Mouse (Mus musculus) liver, embryonic 11.5 days (tissue): Measurements from ENCODE around the gene Tspan31. TPM values are rescaled to one million over a fixed set of nuclear protein-coding genes. Genes with fewer than 3 reads are reported as not detected.

Source experiments
- ATAC-seq: fragments of 200-750 bp; cut with Nextera tagmentation; replicated peaks from 2 replicates; pipeline ENCODE4 v1.8.0; 2017; ENCODE audit warnings: moderate number of reproducible peaks, mild to moderate bottlenecking, moderate TSS enrichment, moderate library complexity; ENCODE audit not compliant: low FRiP score
- DNase-seq: peaks from one replicate; pipeline ENCODE4 v3.0.0-alpha.2; 2017; ENCODE audit warnings: low spot score
- H3K27ac ChIP-seq: fragments of 300-500 bp; sonication (generic); 2 replicates; pipeline ENCODE4 v1.5.1; 2014; ENCODE audit warnings: mild to moderate bottlenecking, low read depth, low read length, control low read depth
- H3K27me3 ChIP-seq: fragments of 300-500 bp; sonication (generic); replicated peaks from 2 replicates; pipeline ENCODE4 v1.6.1; 2014; ENCODE audit warnings: low read length, mixed read lengths; ENCODE audit not compliant: control insufficient read depth, insufficient read depth
- H3K36me3 ChIP-seq: fragments of 300-500 bp; sonication (generic); 2 replicates; pipeline ENCODE4 v1.6.1; 2014; ENCODE audit warnings: mild to moderate bottlenecking, low read length, moderate library complexity, mixed read lengths; ENCODE audit not compliant: control insufficient read depth, insufficient read depth
- H3K4me1 ChIP-seq: fragments of 300-500 bp; sonication (generic); replicated peaks from 2 replicates; pipeline ENCODE4 v1.6.1; 2014; ENCODE audit warnings: low read length, mixed read lengths; ENCODE audit not compliant: control insufficient read depth, insufficient read depth
- H3K4me2 ChIP-seq: fragments of 300-500 bp; sonication (generic); 2 replicates; pipeline ENCODE4 v1.6.1; 2014; ENCODE audit warnings: mild to moderate bottlenecking, control low read depth, moderate library complexity
- H3K4me3 ChIP-seq: fragments of 300-500 bp; sonication (generic); 2 replicates; pipeline ENCODE4 v1.5.1; 2014; ENCODE audit warnings: low read depth, low read length, control low read depth
- H3K9ac ChIP-seq: fragments of 300-500 bp; sonication (generic); 2 replicates; pipeline ENCODE4 v1.6.1; 2014; ENCODE audit warnings: low read depth, low read length, control low read depth
- H3K9me3 ChIP-seq: fragments of 300-500 bp; sonication (generic); 2 replicates; pipeline ENCODE4 v1.6.1; 2016; ENCODE audit warnings: low read length, inconsistent platforms, mixed read lengths; ENCODE audit not compliant: control insufficient read depth
- WGBS: fragments of 180-500 bp; shearing (Covaris S2); extraction: QIAGEN DNeasy Blood & Tissue Kit; methylation state at CpG from one replicate; pipeline ENCODE4 v1.1.7; 2014; 5-methylcytosine and 5-hydroxymethylcytosine counted together
- polyA plus RNA-seq: library from polyadenylated mRNA; unstranded; fragments of >200 nt; fragmentation: Nextera tagmentation; extraction: Ambion mirVana; gene quantifications from 2 replicates; pipeline ENCODE4 v1.2.1, GENCODE M21; 2014

The Tspan31 gene
- polyA plus RNA-seq, 1 experiment from 2014 or later, result 121 TPM

DNA sequence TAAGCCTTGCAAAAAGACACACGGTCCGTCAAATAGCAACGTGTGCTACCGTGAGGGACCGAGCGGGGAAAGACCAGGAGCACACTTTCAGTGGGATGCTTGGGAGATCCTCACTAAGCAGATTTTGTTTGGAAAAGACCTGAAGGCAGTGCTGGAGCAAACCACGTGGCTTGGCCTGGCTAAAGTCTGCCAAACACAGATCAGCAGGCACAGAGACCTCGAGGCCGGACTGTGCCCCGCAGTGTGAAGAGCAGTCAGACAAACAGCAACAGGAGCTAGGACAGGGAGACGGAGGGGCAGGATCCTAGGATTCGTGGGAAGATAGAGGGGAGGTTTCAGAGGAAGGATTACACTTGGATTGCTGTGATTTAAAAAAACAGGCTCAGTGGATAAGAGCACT is 33.8 kb downstream of the Tspan31 start:
- Histone ChIP-seq H3K27ac (no peak overlapping the region), H3K4me1 (no peaks in the 10 kb centered on the region), H3K4me3 (no peak overlapping the region), H3K36me3 (no peaks in the 10 kb centered on the region), H3K9ac (no peak overlapping the region), H3K4me2 (no peak overlapping the region), H3K9me3 (no peaks in the 10 kb centered on the region), H3K27me3 (peaks cover 12% of the 10 kb centered on the region)
- ATAC-seq, result no peak
- 79% methylated on average over 12 of the region's 12 CpGs for WGBS
- DNase-seq, result no peak

DNA sequence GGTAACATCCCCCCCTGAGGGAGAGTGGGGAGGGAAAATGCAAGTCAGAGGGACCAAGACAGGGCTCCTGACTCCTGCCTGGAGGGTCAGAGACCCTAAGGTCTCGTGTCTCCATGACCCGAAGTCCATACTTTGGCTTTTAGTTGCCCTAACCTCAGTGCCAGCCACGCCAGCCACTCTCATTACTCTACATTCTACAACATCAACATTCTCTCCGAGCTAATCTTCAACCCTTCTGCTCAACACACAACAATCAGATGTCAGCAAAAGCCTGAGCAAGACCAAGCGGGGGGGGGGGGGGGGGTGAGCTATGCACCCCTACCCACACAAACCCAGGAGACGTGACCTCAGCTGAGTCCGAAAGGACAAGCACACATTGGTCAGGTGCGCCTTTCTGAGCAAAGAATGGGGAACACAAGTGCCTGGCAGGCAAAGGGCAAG is 36.7 kb downstream of the Tspan31 start:
- DNase-seq (no peak), ATAC-seq (no peak)
- no peak overlapping the region for H3K4me2 ChIP-seq
- WGBS, result 76% methylated on average over 7 of the region's 8 CpGs
- H3K36me3 ChIP-seq, result peaks cover 3% of the 10 kb centered on the region
- H3K4me3 ChIP-seq, result no peak overlapping the region
- H3K9me3 ChIP-seq, result no peaks in the 10 kb centered on the region
- H3K4me1 ChIP-seq, result no peaks in the 10 kb centered on the region; the same call in 1 of the 2 replicates
- H3K27ac ChIP-seq, result no peak overlapping the region
- no peaks in the 10 kb centered on the region; the same call in 1 of the 2 replicates for H3K27me3 ChIP-seq
- H3K9ac ChIP-seq, result no peak overlapping the region

DNA sequence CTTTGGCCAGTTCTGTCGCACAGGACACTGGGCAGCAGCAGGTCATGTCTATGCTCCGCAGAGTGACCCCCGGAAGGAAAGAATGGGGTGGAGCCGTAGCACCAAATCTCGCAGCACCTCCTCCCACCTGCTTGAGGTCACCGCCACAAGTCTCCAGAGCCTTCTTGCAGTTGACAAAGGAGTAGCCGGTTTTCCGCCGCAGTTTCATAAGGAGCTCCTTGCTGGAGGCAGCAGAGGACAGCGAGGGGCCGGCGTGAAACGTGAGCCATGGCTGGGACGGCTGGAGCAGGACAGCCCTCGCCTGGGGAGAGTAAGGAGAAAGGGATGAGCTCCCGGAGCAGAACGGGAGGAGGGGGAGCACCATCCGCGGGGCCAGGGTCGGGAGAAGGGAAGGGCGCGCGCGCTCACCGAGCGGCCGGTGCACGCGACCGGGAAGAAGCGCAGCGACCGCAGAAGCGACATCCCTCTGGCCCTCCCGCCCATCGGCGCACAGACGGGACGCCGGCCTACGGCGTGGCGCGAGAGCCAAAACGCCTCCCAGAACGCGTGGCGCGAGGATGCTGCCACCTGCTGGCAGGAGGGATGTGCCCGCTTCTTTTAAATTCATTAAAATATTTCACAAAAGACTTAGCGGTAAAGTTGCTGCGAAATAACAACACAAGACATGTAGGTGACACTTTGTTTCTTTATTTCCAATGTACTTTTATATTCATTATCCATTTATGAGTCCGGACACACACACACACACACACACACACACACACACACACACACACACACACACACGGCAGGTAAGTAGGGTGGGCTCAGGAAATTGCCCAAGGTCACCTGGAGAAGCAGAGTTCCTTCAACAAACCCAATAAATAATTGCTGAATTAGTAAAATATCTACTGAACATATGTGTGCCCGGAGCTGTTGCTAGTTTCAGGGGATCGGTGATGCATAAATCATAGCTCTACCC is 39.4 kb downstream of the Tspan31 start, which contains the start of gene Tsfm:
Gene Tsfm, minus strand, starts transcription at position 505 of the 961 bp plus-strand sequence.
- peak; percentile 88 for DNase-seq
- 5% methylated on average over 56 of the region's 56 CpGs for WGBS
- Histone ChIP-seq H3K36me3 (peaks cover 23% of the 10 kb centered on the region), H3K4me1 (no peaks in the 10 kb centered on the region; the same call in 1 of the 2 replicates), H3K9ac (peak within 1 kb of the TSS; percentile 96), H3K9me3 (no peaks in the 10 kb centered on the region), H3K27ac (peak within 1 kb of the TSS; percentile 87), H3K4me3 (peak within 1 kb of the TSS; percentile 96), H3K4me2 (peak within 1 kb of the TSS; percentile 79), H3K27me3 (no peaks in the 10 kb centered on the region)
- peak; percentile 88 for ATAC-seq

GRCm38 (mm10) chr10:127018422-127018821 is 51.6 kb downstream of the Tspan31 start:
- ATAC-seq (no peak), DNase-seq (no peak)
- H3K4me1 ChIP-seq, result no peaks in the 10 kb centered on the region; the same call in 1 of the 2 replicates
- no peaks in the 10 kb centered on the region for H3K9me3 ChIP-seq
- H3K27me3 ChIP-seq, result no peaks in the 10 kb centered on the region
- H3K27ac ChIP-seq, result no peak overlapping the region
- 79% methylated on average over 16 of the region's 16 CpGs for WGBS
- H3K9ac ChIP-seq, result no peak overlapping the region
- no peaks in the 10 kb centered on the region; the same call in 1 of the 2 replicates for H3K36me3 ChIP-seq
- H3K4me3 ChIP-seq, result no peak overlapping the region
- H3K4me2 ChIP-seq, result no peak overlapping the region

Other genes starting within 250 kb of the Tspan31 start
- gene Atp23, start 168.9 kb downstream of the Tspan31 start, polyA plus RNA-seq, result 21.4 and 21.8 TPM in 2 replicates
- 37.4 and 42.2 TPM in 2 replicates for gene Ctdsp2, start 91.5 kb downstream of the Tspan31 start, polyA plus RNA-seq
- gene Avil, start 69.6 kb downstream of the Tspan31 start, polyA plus RNA-seq, result 0.10 and 0.13 TPM in 2 replicates
- 110 and 119 TPM in 2 replicates for gene Tsfm, start 39.4 kb downstream of the Tspan31 start, polyA plus RNA-seq
- gene Mettl1, start 28.9 kb downstream of the Tspan31 start, polyA plus RNA-seq, result 54.1 and 58.1 TPM in 2 replicates
- 0.11 and 0.23 TPM in 2 replicates for gene Eef1akmt3, start 28.8 kb downstream of the Tspan31 start, polyA plus RNA-seq
- gene Cyp27b1, start 22.0 kb downstream of the Tspan31 start, polyA plus RNA-seq, result not detected in 2 replicates
- gene March9, start 10.1 kb downstream of the Tspan31 start, polyA plus RNA-seq, result 0.38 TPM in 2 replicates
- gene Cdk4, start 6.7 kb downstream of the Tspan31 start, polyA plus RNA-seq, result 1,533 and 1,539 TPM in 2 replicates
- gene Agap2, start 5.0 kb upstream of the Tspan31 start, polyA plus RNA-seq, result 2.2 and 2.3 TPM in 2 replicates
- 51.2 and 54.7 TPM in 2 replicates for gene Os9, start 50.9 kb upstream of the Tspan31 start, polyA plus RNA-seq
- gene B4galnt1, start 95.0 kb upstream of the Tspan31 start, polyA plus RNA-seq, result 21.6 and 26.3 TPM in 2 replicates
- gene Slc26a10, start 110.4 kb upstream of the Tspan31 start, polyA plus RNA-seq, result 3.6 and 5.2 TPM in 2 replicates
- gene Arhgef25, start 119.8 kb upstream of the Tspan31 start, polyA plus RNA-seq, result 28.3 and 30.2 TPM in 2 replicates
- 64.0 and 70.8 TPM in 2 replicates for gene Dtx3, start 125.5 kb upstream of the Tspan31 start, polyA plus RNA-seq
- 43.1 and 43.4 TPM in 2 replicates for gene Pip4k2c, start 141.3 kb upstream of the Tspan31 start, polyA plus RNA-seq
- 1.3 and 1.4 TPM in 2 replicates for gene Kif5a, start 193.1 kb upstream of the Tspan31 start, polyA plus RNA-seq
- 135 TPM in 2 replicates for gene Dctn2, start 196.1 kb upstream of the Tspan31 start, polyA plus RNA-seq
- 14.2 and 19.0 TPM in 2 replicates for gene Mbd6, start 218.8 kb upstream of the Tspan31 start, polyA plus RNA-seq
- 249 and 257 TPM in 2 replicates for gene Mars, start 241.5 kb upstream of the Tspan31 start, polyA plus RNA-seq